Mouse (Mus musculus) lung, postnatal 0 days (tissue): ENCODE results near the gene Tep1.
A peak's percentile ranks its signal among the peaks of the same experiment; 100 is the strongest.

ENCODE experiments used
- CTCF ChIP-seq: IDR thresholded peaks from 2 replicates; pipeline ENCODE4 v1.5.1; 2016; ENCODE audit warnings: antibody characterized with exemption, mild to moderate bottlenecking
- EP300 ChIP-seq: IDR thresholded peaks from 2 replicates; pipeline ENCODE4 v1.6.1; 2016; ENCODE audit warnings: antibody characterized with exemption, mild to moderate bottlenecking, control low read depth

GRCm38 (mm10) chr14:50788157-50788556, 82.2 kb downstream of the Tep1 start:
- TF ChIP-seq CTCF, result peak; percentile 54
- no peak for TF ChIP-seq EP300
